Mouse (Mus musculus): ENCODE measurements around the gene Ldoc1.

Gene Ldoc1

DNA sequence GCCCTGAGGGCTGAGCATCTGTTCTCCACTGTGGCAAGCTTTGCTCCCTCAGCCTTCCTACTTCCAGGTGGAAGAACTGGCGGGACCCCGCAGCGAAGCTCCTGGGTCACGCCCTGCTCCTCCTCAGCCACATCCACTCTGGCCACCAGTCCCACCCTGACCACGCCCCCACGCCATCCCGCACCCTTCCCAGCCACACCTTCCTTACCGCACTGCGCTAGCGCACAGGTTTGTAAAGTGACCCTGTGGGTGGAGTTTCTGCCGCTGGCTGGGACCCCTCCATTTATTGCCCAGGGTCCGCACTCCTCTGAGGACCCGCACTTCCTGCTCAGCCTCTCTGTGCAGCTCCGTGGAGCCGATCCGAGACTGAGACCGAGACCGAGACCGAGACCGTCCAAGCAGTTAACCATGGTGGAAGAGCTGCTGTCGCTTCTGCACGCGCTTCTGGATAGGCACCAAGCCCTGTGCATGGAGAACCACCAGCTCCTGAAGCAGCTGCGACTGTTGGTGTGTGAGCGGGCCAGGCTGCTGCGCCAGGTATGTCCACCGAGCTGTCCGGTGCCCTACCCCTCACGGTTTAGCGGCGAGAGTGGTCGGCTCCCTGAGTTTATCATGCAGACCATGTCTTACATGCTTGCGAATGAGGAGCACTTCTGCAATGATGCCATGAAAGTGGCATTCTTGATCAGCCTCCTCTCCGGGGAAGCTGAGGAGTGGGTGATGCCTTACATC, at the start of gene Ldoc1:
Gene Ldoc1 (plus strand): TSS at position 196 of the 732 bp plus-strand sequence.
- DNase-seq (ENCODE audit: low spot score in 2 of 2), result no peak

DNA sequence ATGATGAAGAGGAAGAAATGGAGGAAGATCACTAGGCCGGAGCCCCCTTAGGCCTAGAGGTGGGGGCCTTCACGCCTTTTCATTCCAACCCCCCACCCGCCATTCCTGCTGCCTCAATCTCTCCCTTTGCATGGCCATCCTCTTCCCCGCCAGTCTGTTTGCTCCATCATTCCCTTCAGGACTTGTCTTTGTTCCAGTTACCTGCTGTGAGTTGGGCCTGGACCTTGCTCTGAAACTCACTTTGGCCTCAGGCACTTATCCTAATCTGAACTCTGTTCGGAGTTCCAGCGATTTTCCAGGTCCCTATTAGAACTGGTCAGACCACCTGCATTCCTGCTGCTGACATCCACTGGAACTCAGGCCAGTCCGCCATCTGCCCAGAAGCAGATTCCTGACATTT, 834 bp downstream of the Ldoc1 start:
- DNase-seq (ENCODE audit: low spot score in 2 of 2), result no peak

DNA sequence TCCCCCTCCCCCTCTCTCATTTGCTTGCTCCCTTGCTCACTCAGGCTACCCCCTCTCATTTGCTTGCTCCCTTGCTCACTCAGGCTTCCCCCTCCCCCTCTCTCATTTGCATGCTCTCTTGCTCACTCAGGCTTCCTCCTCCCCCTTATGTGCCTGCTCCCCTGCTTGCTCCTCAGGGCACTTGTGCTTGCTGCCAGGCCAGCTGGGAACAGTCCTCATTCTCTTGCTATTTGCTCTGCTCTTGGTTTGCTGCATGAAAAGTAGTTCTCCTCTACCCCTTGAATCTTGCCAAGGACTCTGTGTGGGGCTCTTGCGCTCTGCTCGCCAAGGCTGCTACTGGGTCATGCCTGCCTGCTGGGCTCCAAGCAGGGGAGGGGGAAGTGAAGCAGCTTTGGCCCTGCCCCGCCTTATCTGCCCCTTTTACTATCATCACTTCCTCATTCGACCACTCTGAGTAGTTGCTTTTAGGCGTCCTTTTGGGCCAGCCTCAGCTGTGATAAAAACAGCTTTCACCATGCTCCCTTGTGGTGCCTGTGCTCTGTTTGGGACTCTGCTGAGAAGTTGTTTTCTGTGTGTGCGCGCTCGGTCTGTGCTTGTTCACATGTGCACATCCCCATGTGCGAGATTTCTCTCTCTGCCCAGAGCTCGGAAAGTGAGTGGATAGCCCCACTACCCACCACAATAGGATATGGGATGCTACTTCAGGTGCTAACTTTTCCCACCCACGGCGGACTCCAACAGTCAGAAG, 13.2 kb downstream of the Ldoc1 start:
- DNase-seq (ENCODE audit: low spot score in 2 of 2), result peak in 1 of 2 experiments; percentile 27

DNA sequence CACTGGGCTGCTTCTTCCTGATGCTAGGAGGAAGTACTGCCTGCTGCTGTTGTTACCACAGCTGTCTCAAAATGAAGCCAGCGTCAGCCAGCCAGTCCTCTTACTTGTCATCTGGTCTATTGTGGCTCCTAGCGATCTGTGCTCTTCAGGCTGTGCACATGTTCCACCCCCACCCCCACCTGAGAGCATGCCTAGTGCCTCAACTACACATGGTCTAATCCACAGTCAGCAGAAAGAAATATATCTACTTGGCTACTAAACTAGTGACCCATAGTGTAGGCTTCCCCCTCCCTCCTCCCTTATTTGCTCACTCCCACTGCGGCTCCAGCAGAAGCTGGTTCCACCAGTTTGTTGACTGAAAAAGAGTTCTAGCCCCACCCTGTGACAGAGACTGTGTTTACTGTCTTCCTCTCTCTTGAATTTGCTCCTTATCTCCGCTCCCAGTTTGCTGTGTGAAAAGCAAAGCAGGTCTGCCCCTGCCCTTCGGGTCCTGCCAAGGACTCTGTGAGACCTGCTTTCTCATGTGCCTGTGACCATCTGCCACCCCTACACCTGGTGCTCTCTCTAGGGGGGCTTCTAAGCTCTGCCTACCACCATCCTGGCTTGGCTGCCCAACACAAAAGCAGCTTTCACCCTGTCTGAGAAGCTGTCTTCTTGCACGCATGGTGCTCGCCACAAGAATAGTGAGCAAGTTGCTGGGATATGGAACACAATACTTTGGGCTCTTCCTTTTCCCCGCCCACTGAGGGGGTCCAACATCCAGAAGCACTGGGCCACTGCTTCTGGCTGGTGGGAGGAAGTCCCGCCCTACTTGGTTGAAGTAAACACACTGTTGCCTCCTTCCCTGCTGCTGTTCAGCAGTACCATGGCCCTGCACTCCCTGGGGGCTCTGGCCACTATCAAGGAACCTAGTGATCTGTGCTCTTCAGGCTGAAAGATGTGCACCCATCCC, 14.0 kb downstream of the Ldoc1 start:
- DNase-seq (ENCODE audit: low spot score in 2 of 2), result no peak

DNA sequence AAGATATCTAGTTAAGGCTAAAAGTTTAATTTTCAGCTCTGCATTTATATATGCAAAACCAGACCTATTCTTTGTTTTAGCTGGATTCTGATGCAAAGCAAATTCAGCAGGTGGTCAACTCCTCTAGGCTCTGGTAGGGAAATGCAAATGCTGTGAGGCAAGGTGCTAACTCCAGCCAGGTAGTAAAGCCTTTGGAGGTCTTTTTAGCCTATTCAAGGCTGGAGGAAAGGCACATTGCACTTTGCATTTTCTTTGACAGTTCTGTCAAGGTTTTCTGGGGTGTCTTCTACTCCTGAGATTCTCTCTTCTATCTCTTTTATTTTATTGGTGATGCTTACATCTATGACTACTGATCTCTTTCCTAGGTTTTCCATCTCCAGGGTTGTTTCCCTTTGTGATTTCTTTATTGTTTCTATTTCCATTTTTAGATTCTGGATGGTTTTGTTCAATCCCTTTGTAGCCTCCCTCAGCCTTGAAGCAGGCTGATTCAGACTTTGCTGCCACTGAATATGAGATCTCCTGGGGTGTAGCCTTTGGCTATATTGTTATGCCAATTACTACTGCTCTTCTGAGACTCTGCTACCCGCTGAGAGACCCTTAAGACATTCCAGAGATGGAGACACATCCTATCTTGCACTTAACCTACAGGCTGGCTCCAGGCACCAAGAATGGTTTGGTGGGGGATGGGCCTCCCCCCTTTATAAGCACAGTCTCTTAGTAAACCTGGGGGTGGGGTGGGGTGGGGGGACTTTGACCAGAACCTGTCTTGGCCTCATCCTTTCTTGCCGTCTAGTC, 18.4 kb downstream of the Ldoc1 start:
- no peak for DNase-seq (ENCODE audit: low spot score in 2 of 2)
